Mouse (Mus musculus): ENCODE data around the gene Fam228b.
"Not testable (repeated sequence)": the region's sequence is repeated elsewhere in the genome, so short reads cannot be mapped to it uniquely, and the experiment has no call there.

Fam228b gene

GRCm38 (mm10) chr12:4768492-4769332, at the start of gene Fam228b, which contains the start of gene Pfn4:
TSS of gene Fam228b (minus strand) at chr12:4769267.
TSS of gene Pfn4 (plus strand) at chr12:4769022.
- DNase-seq (ENCODE audit: extremely low read depth, low read depth, low spot score) = no peak

- DNase-seq (ENCODE audit: extremely low read depth, low read depth, low spot score) = peak; percentile 47
Observed at GRCm38 (mm10) chr12:4817361-4818101, 48.5 kb upstream of the Fam228b start, which contains the start of gene Sf3b6. TSS of gene Sf3b6 (plus strand) at chr12:4817544.

GRCm38 (mm10) chr12:4816680-4817360, 47.8 kb upstream of the Fam228b start:
- no peak for DNase-seq (ENCODE audit: extremely low read depth, low read depth, low spot score)

GRCm38 (mm10) chr12:4813636-4814035, 44.6 kb upstream of the Fam228b start:
- DNase-seq (ENCODE audit: extremely low read depth, low read depth, low spot score) = no peak

- no peak for DNase-seq (ENCODE audit: extremely low read depth, low read depth, low spot score)
Observed at GRCm38 (mm10) chr12:4811705-4812104, 42.6 kb upstream of the Fam228b start.

GRCm38 (mm10) chr12:4811036-4811435, 42.0 kb upstream of the Fam228b start:
- no peak for DNase-seq (ENCODE audit: extremely low read depth, low read depth, low spot score)

- DNase-seq (ENCODE audit: extremely low read depth, low read depth, low spot score) = not testable (repeated sequence)
Observed at GRCm38 (mm10) chr12:4797471-4797870, 28.4 kb upstream of the Fam228b start.

- DNase-seq (ENCODE audit: extremely low read depth, low read depth, low spot score) = no peak
Observed at GRCm38 (mm10) chr12:4793718-4794117, 24.7 kb upstream of the Fam228b start.

- not testable (repeated sequence) for DNase-seq (ENCODE audit: extremely low read depth, low read depth, low spot score)
Observed at GRCm38 (mm10) chr12:4788128-4788527, 19.1 kb upstream of the Fam228b start.

GRCm38 (mm10) chr12:4784466-4784865, 15.4 kb upstream of the Fam228b start:
- no peak for DNase-seq (ENCODE audit: extremely low read depth, low read depth, low spot score)

- DNase-seq (ENCODE audit: extremely low read depth, low read depth, low spot score) = no peak
Observed at GRCm38 (mm10) chr12:4783598-4783997, 14.5 kb upstream of the Fam228b start.

- DNase-seq (ENCODE audit: extremely low read depth, low read depth, low spot score) = not testable (repeated sequence)
Observed at GRCm38 (mm10) chr12:4781725-4782404, 12.8 kb upstream of the Fam228b start.

GRCm38 (mm10) chr12:4781270-4781669, 12.2 kb upstream of the Fam228b start:
- DNase-seq (ENCODE audit: extremely low read depth, low read depth, low spot score) = no peak

GRCm38 (mm10) chr12:4780245-4780644, 11.2 kb upstream of the Fam228b start:
- DNase-seq (ENCODE audit: extremely low read depth, low read depth, low spot score) = no peak

- no peak for DNase-seq (ENCODE audit: extremely low read depth, low read depth, low spot score)
Observed at GRCm38 (mm10) chr12:4777734-4778133, 8.7 kb upstream of the Fam228b start.

- DNase-seq (ENCODE audit: extremely low read depth, low read depth, low spot score) = no peak
Observed at GRCm38 (mm10) chr12:4775588-4775949, 6.5 kb upstream of the Fam228b start.

GRCm38 (mm10) chr12:4774895-4775587, 6.0 kb upstream of the Fam228b start:
- DNase-seq (ENCODE audit: extremely low read depth, low read depth, low spot score) = no peak

GRCm38 (mm10) chr12:4769333-4769723, 261 bp upstream of the Fam228b start:
- DNase-seq (ENCODE audit: extremely low read depth, low read depth, low spot score) = no peak

- DNase-seq (ENCODE audit: extremely low read depth, low read depth, low spot score) = no peak
Observed at GRCm38 (mm10) chr12:4757060-4757459, 12.0 kb downstream of the Fam228b start.

- DNase-seq (ENCODE audit: extremely low read depth, low read depth, low spot score) = not testable (repeated sequence)
Observed at GRCm38 (mm10) chr12:4754451-4754850, 14.6 kb downstream of the Fam228b start.
